Mouse (Mus musculus) hindbrain, postnatal 0 days (tissue): ENCODE results near the gene Ap5b1. TPM values are rescaled to one million over a fixed set of nuclear protein-coding genes. Genes with fewer than 3 reads are reported as not detected.

Experiments used
- ATAC-seq: fragments of 200-750 bp; cut with Nextera tagmentation; 2 replicates; pipeline ENCODE4 v1.8.0; 2017; ENCODE audit warnings: mild to moderate bottlenecking, moderate TSS enrichment, moderate library complexity
- DNase-seq: peaks from one replicate; pipeline ENCODE4 v3.0.0-alpha.2; 2015; ENCODE audit warnings: low spot score
- H3K27ac ChIP-seq: fragments of 300-500 bp; sonication (generic); 2 replicates; pipeline ENCODE4 v1.5.1; 2014; ENCODE audit warnings: mild to moderate bottlenecking
- H3K27me3 ChIP-seq: fragments of 300-500 bp; sonication (generic); 2 replicates; pipeline ENCODE4 v1.6.1; 2014; ENCODE audit warnings: low read length, mixed read lengths; ENCODE audit not compliant: insufficient read depth
- H3K36me3 ChIP-seq: fragments of 300-500 bp; sonication (generic); 2 replicates; pipeline ENCODE4 v1.6.1; 2014; ENCODE audit warnings: low read length, mixed read lengths; ENCODE audit not compliant: insufficient read depth
- H3K4me1 ChIP-seq: fragments of 300-500 bp; sonication (generic); 2 replicates; pipeline ENCODE4 v1.6.1; 2014; ENCODE audit warnings: antibody characterized with exemption, low read length, mixed read lengths; ENCODE audit not compliant: insufficient read depth
- H3K4me2 ChIP-seq: fragments of 300-500 bp; sonication (generic); 2 replicates; pipeline ENCODE4 v1.6.1; 2014; ENCODE audit warnings: low read depth, mild to moderate bottlenecking, low read length, moderate library complexity, mixed read lengths
- H3K4me3 ChIP-seq: fragments of 300-500 bp; sonication (generic); 2 replicates; pipeline ENCODE4 v1.5.1; 2014; ENCODE audit warnings: low read length
- H3K9ac ChIP-seq: fragments of 300-500 bp; sonication (generic); replicated peaks from 2 replicates; pipeline ENCODE4 v1.6.1; 2014; ENCODE audit warnings: mild to moderate bottlenecking, low read length, moderate library complexity, mixed read lengths
- H3K9me3 ChIP-seq: fragments of 300-500 bp; sonication (generic); 2 replicates; pipeline ENCODE4 v1.6.1; 2016; ENCODE audit warnings: low read length, mixed read lengths
- CTCF ChIP-seq: IDR thresholded peaks from 2 replicates; pipeline ENCODE4 v1.5.1; 2016; ENCODE audit warnings: antibody characterized with exemption, control low read depth, low read depth
- WGBS: fragments of 180-500 bp; shearing (Covaris S2); extraction: QIAGEN DNeasy Blood & Tissue Kit; methylation state at CpG from one replicate; pipeline ENCODE4 v1.1.7; 2014; 5-methylcytosine and 5-hydroxymethylcytosine counted together
- polyA plus RNA-seq: library from polyadenylated mRNA; unstranded; fragments of >200 nt; fragmentation: Nextera tagmentation; extraction: Ambion mirVana; gene quantifications from 2 replicates; pipeline ENCODE4 v1.2.1, GENCODE M21; 2015
- total RNA-seq: library from RNA; depleted of rRNA; stranded (reverse); fragments of >200 nt; gene quantifications from 2 replicates; pipeline ENCODE4 v1.2.3, GENCODE M21; 2014

Ap5b1 gene
- total and polyA plus RNA-seq, 2 experiments from 2014 or later: 2.6 to 19.3 TPM

- Histone ChIP-seq H3K27me3 (no peaks in the 10 kb centered on the region), H3K4me2 (no peak overlapping the region), H3K9ac (no peak overlapping the region), H3K9me3 (no peaks in the 10 kb centered on the region), H3K4me1 (no peaks in the 10 kb centered on the region), H3K4me3 (no peak overlapping the region), H3K27ac (no peak overlapping the region), H3K36me3 (no peaks in the 10 kb centered on the region)
- 93% methylated on average over 6 of the region's 6 CpGs for WGBS
- no peak for ATAC-seq
- DNase-seq: no peak
- TF ChIP-seq CTCF: no peak
Measured at GRCm38 (mm10) chr19:5591888-5592287, 24.1 kb downstream of the Ap5b1 start.

- WGBS: 83% methylated on average over 4 of the region's 4 CpGs
- TF ChIP-seq CTCF: no peak
- Histone ChIP-seq H3K4me2 (no peak overlapping the region), H3K9ac (no peak overlapping the region), H3K27ac (no peak overlapping the region), H3K36me3 (peaks cover 12% of the 10 kb centered on the region), H3K9me3 (no peaks in the 10 kb centered on the region), H3K4me1 (peaks cover 10% of the 10 kb centered on the region), H3K4me3 (no peak overlapping the region), H3K27me3 (no peaks in the 10 kb centered on the region)
- no peak for ATAC-seq
- no peak for DNase-seq
Measured at GRCm38 (mm10) chr19:5599224-5599623, 31.4 kb downstream of the Ap5b1 start.

DNA sequence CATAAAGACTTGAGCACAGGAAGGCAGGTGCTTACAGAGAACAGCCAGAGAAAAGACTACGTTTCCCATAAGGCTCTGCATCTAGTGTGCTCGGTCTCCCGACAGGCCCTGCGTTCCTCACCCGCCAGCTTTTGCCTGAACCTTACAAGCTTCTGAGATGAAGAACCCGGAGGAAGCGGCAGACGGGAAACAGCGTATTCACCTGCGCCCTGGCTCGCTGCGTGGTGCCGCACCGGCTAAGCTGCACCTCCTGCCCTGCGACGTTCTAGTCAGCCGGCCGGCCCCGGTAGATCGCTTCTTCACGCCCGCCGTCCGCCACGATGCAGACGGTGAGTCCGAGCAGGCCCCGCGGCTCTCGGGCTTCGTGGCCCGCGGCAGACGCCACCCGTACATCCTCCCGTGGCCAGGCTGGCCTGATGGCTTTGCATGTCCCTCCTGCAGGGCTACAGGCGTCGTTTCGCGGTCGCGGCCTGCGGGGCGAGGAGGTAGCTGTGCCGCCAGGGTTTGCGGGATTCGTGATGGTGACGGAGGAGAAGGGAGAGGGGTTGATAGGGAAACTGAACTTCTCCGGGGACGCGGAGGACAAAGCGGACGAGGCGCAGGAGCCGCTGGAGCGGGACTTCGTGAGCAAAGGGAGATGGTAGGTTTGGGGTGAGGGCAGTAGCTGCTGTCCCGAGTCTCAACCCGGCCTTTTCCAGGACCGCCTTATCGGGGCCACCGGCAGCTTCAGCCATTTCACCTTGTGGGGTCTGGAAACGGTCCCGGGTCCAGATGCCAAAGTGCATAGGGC, 34.1 kb downstream of the Ap5b1 start, which contains the start of gene Rnaseh2c:
TSS of gene Rnaseh2c (plus strand) at position 122 of the 790 bp plus-strand sequence.
- Histone ChIP-seq H3K4me3 (peak within 1 kb of the TSS; percentile 80), H3K9me3 (no peaks in the 10 kb centered on the region), H3K4me1 (peaks cover 10% of the 10 kb centered on the region), H3K4me2 (peak within 1 kb of the TSS; percentile 96), H3K27me3 (no peaks in the 10 kb centered on the region), H3K9ac (peak within 1 kb of the TSS; percentile 88), H3K27ac (peak within 1 kb of the TSS; percentile 85), H3K36me3 (peaks cover 36% of the 10 kb centered on the region)
- peak; percentile 89 for ATAC-seq
- WGBS: under 1% methylated on average over 64 of the region's 64 CpGs
- DNase-seq: peak; percentile 93
- TF ChIP-seq CTCF: no peak

- Histone ChIP-seq H3K27me3 (no peaks in the 10 kb centered on the region), H3K4me3 (no peak overlapping the region), H3K9ac (no peak overlapping the region), H3K36me3 (peaks cover 50% of the 10 kb centered on the region), H3K27ac (no peak overlapping the region), H3K9me3 (no peaks in the 10 kb centered on the region), H3K4me2 (no peak overlapping the region), H3K4me1 (peaks cover 14% of the 10 kb centered on the region)
- 92% methylated on average over 7 of the region's 7 CpGs for WGBS
- no peak for TF ChIP-seq CTCF
- DNase-seq: no peak
- ATAC-seq: no peak
Measured at GRCm38 (mm10) chr19:5603664-5604063, 35.8 kb downstream of the Ap5b1 start.

DNA sequence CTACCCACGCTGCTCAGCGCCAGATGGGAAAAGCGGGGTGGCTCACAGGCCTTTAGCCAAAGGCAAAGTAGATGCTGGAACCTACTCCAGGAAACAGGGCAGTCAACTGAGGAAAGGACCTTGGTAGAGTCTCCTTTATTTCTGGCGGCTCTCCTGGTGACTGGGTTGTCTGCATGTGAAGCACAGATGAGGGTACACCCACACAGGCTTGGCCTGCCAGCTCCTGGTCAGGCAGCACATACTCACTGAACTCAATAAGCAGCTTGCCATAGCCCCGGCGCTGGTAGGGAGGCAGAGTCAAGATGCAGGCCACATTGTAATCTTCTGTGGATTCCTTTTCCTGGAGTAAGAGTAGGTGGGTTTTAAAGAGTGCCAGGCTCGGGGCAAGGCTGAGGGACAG, 37.3 kb downstream of the Ap5b1 start:
- ATAC-seq: no peak
- no peak for TF ChIP-seq CTCF
- H3K4me2 ChIP-seq: no peak overlapping the region
- 92% methylated on average over 7 of the region's 7 CpGs for WGBS
- H3K4me3 ChIP-seq: no peak overlapping the region
- H3K9ac ChIP-seq: no peak overlapping the region
- no peak for DNase-seq
- no peaks in the 10 kb centered on the region for H3K27me3 ChIP-seq
- peaks cover 50% of the 10 kb centered on the region for H3K36me3 ChIP-seq
- peaks cover 17% of the 10 kb centered on the region for H3K4me1 ChIP-seq
- H3K9me3 ChIP-seq: no peaks in the 10 kb centered on the region
- H3K27ac ChIP-seq: no peak overlapping the region

DNA sequence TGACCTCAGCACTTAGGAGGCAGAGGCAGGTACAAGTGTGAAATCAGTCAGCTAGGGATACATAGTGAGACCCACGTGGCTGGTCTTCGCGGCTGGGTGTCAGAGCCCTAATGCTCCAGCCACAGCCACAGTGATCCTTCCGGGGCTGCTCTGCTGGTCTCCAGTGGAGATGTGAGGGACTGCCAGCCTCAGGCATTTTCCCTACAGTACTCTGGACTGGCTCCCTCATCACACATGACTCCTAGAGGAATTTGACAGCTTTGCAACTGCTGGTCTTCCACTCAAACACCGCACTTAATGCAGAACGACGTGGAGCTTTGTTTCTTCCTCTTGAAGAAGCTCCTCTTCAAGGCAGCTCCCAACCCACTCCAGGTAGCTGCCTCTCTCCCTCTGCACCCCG, 38.4 kb downstream of the Ap5b1 start:
- ATAC-seq (no peak), DNase-seq (peak; percentile 5)
- 82% methylated on average over 8 of the region's 8 CpGs for WGBS
- Histone ChIP-seq H3K9me3 (no peaks in the 10 kb centered on the region), H3K27me3 (no peaks in the 10 kb centered on the region), H3K4me1 (peaks cover 17% of the 10 kb centered on the region), H3K36me3 (peaks cover 50% of the 10 kb centered on the region), H3K9ac (no peak overlapping the region), H3K4me3 (no peak overlapping the region), H3K4me2 (no peak overlapping the region), H3K27ac (no peak overlapping the region)
- TF ChIP-seq CTCF: peak; percentile 29; the same call in 1 of the 2 replicates
